Mouse (Mus musculus): ENCODE results near the gene Itga2. TPM values are rescaled to one million over a fixed set of nuclear protein-coding genes. Genes with fewer than 3 reads are reported as not detected.

Gene Itga2
- polyA plus RNA-seq, 1 experiment from 2014 or later, result 2.3 TPM

DNA sequence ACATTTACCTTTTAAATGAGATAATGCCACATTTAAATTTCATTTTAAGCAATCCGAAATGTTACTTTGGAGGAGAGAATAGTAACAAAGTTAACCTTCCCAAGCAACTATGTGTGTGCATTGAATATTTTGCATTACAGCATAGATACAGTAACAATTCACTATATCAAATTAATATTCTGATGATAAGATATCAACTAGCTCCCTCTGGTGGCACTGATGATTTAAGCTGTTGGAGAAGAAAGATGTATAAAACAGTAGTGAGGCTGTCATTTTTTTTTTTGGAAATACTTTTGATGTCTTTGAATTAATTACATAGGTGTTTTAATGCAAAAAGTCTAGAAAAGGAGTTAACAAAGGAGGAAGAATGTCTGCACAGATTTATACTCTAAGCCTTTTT lies 140.4 kb downstream of the Itga2 start:
- Histone ChIP-seq H3K9ac (ENCODE audit: low read depth, low read length) (no peak overlapping the region), H3K9me3 (ENCODE audit: control insufficient read depth, low read length) (no peaks in the 10 kb centered on the region), H3K36me3 (ENCODE audit: control insufficient read depth, insufficient read depth, low read length) (no peaks in the 10 kb centered on the region), H3K4me2 (replicated peaks; ENCODE audit: low read depth, low read length) (no peak overlapping the region), H3K27me3 (ENCODE audit: control insufficient read depth, insufficient read depth, low read length) (no peaks in the 10 kb centered on the region), H3K4me3 (ENCODE audit: low read depth, low read length) (no peak overlapping the region), H3K4me1 (replicated peaks; ENCODE audit: control insufficient read depth, insufficient read depth, low read length) (no peaks in the 10 kb centered on the region), H3K27ac (ENCODE audit: low read depth, low read length) (no peak overlapping the region)
- DNase-seq (ENCODE audit: low spot score) (peak; percentile 24), ATAC-seq (ENCODE audit: low FRiP score) (no peak)
- 83% methylated on average over 1 of the region's 1 CpGs for WGBS

Other genes with a start within 250 kb of the Itga2 start
- 80.3 and 83.4 TPM in 2 replicates for gene Mocs2, start 113.9 kb downstream of the Itga2 start, polyA plus RNA-seq (2014; fragmentation: Nextera tagmentation; extraction: Ambion mirVana)
- gene Pelo, start 158.1 kb upstream of the Itga2 start, polyA plus RNA-seq (2014; fragmentation: Nextera tagmentation; extraction: Ambion mirVana), result 8.0 TPM in 2 replicates
- gene Gm49395, start 169.8 kb upstream of the Itga2 start, polyA plus RNA-seq (2014; fragmentation: Nextera tagmentation; extraction: Ambion mirVana), result 3.3 and 4.1 TPM in 2 replicates
- gene Itga1, start 169.9 kb upstream of the Itga2 start, polyA plus RNA-seq (2014; fragmentation: Nextera tagmentation; extraction: Ambion mirVana), result 5.7 and 8.0 TPM in 2 replicates